Mouse (Mus musculus) small intestine, adult 2 months (tissue): ENCODE measurements around the gene Fam198b. TPM values are rescaled to one million over a fixed set of nuclear protein-coding genes. Genes with fewer than 3 reads are reported as not detected.

ENCODE experiments used
- H3K27ac ChIP-seq: fragments of 200-500 bp; 2 replicates; pipeline ENCODE4 v1.5.1; 2012; ENCODE audit warnings: low read depth, low read length, control low read depth, inconsistent platforms; ENCODE audit not compliant: insufficient read depth
- H3K27me3 ChIP-seq: fragments of 200-500 bp; 2 replicates; pipeline ENCODE4 v1.6.1; 2012; ENCODE audit warnings: mild to moderate bottlenecking, moderate library complexity, low read length, inconsistent platforms; ENCODE audit not compliant: control insufficient read depth, insufficient read depth
- H3K36me3 ChIP-seq: fragments of 200-500 bp; 2 replicates; pipeline ENCODE4 v1.6.1; 2012; ENCODE audit warnings: mild to moderate bottlenecking, low read length, control low read depth, inconsistent platforms; ENCODE audit not compliant: control insufficient read depth, insufficient read depth
- H3K4me1 ChIP-seq: fragments of 200-500 bp; 2 replicates; pipeline ENCODE4 v1.6.1; 2012; ENCODE audit warnings: low read length, inconsistent platforms, mixed read lengths; ENCODE audit not compliant: control insufficient read depth, insufficient read depth, insufficient read length
- H3K4me3 ChIP-seq: fragments of 200-500 bp; 2 replicates; pipeline ENCODE4 v1.5.1; 2012; ENCODE audit warnings: low read depth, mild to moderate bottlenecking, control low read depth, inconsistent platforms, low read length, moderate library complexity
- CTCF ChIP-seq: fragments of 200-500 bp; IDR thresholded peaks from 2 replicates; pipeline ENCODE4 v1.5.1; 2012; ENCODE audit warnings: low read depth, mild to moderate bottlenecking, control low read depth, inconsistent platforms, low read length, moderate library complexity, mixed read lengths; ENCODE audit not compliant: insufficient replicate concordance, insufficient read length; ENCODE audit errors: extremely low read depth
- POLR2A ChIP-seq: fragments of 200-500 bp; IDR thresholded peaks from 2 replicates; pipeline ENCODE4 v1.6.1; 2012; ENCODE audit warnings: low read depth, mild to moderate bottlenecking, control low read depth, inconsistent platforms, low read length, moderate library complexity
- WGBS: fragments of 180-500 bp; shearing (Covaris S2); methylation state at CpG from one replicate; pipeline ENCODE4 v1.1.7; 2018; 5-methylcytosine and 5-hydroxymethylcytosine counted together
- polyA plus RNA-seq: library from polyadenylated mRNA; depleted of rRNA; stranded (reverse); fragments of >200 nt; gene quantifications from 2 replicates; pipeline ENCODE4 v1.2.3, GENCODE M21; 2012

Fam198b gene
- polyA plus RNA-seq, 1 experiment: 1.2 TPM

DNA sequence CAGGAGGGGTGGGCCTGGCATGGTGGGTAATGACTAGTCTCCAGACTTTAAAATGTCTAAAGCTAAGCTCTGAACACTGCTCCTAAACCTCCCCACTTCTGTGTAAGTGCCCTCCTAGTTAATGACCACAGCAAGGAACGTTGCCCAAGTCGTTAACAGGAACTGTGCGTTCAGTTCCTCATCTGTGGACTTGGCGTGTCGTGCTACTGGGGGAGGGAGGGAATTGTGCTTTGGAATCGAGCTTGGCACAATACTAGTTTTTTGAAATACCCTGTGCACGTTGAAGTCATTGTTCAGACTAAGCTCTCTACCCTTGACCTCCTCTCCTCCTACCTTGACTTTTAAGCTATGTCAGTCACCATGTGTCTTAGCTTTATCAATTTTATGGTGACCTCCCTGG, 19.5 kb upstream of the Fam198b start:
- H3K36me3 ChIP-seq: no peaks in the 10 kb centered on the region
- no peak overlapping the region for H3K4me3 ChIP-seq
- H3K27me3 ChIP-seq: no peaks in the 10 kb centered on the region
- no peak overlapping the region for H3K27ac ChIP-seq
- H3K4me1 ChIP-seq: no peaks in the 10 kb centered on the region; the same call in 1 of the 2 replicates
- whole genome bisulfite sequencing: 18% methylated on average over 7 of the region's 7 CpGs
- TF ChIP-seq POLR2A: no peak
- TF ChIP-seq CTCF: no peak

DNA sequence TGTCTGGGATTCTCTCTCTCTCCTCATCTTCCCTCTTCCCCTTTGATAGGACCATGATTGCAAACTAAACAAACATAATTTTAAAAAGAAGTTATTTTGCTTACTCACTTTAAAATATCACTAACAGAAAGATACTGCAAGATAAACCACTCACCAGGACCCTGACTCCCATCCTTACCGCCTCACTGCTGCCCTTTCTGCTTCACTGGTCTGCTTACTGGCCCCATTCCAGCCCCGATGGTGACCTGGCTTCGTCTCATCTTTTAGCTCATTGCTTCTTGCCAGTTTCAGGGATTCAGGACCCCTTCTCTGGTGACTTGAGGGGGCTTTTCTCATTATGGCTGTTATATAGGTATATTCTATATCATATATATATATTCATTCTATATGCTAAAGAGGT, 18.2 kb upstream of the Fam198b start:
- no peak overlapping the region for H3K27ac ChIP-seq
- no peaks in the 10 kb centered on the region for H3K27me3 ChIP-seq
- no peaks in the 10 kb centered on the region; the same call in 1 of the 2 replicates for H3K4me1 ChIP-seq
- no peak overlapping the region for H3K4me3 ChIP-seq
- TF ChIP-seq POLR2A: no peak
- no peak for TF ChIP-seq CTCF
- H3K36me3 ChIP-seq: no peaks in the 10 kb centered on the region
- 91% methylated on average over 3 of the region's 3 CpGs for WGBS

- WGBS: 88% methylated on average over 9 of the region's 9 CpGs
- Histone ChIP-seq H3K4me3 (no peak overlapping the region), H3K27ac (no peak overlapping the region), H3K36me3 (no peaks in the 10 kb centered on the region), H3K4me1 (no peaks in the 10 kb centered on the region; the same call in 1 of the 2 replicates), H3K27me3 (no peaks in the 10 kb centered on the region)
- no peak for TF ChIP-seq POLR2A
- no peak for TF ChIP-seq CTCF
Measured at GRCm38 (mm10) chr3:79866526-79866925, 17.8 kb upstream of the Fam198b start.

GRCm38 (mm10) chr3:79867121-79867709, 17.1 kb upstream of the Fam198b start:
- no peak overlapping the region for H3K4me3 ChIP-seq
- TF ChIP-seq POLR2A (no peak), CTCF (no peak)
- H3K4me1 ChIP-seq: no peaks in the 10 kb centered on the region; the same call in 1 of the 2 replicates
- no peak overlapping the region for H3K27ac ChIP-seq
- H3K27me3 ChIP-seq: no peaks in the 10 kb centered on the region
- WGBS: 54% methylated on average over 1 of the region's 1 CpGs
- H3K36me3 ChIP-seq: no peaks in the 10 kb centered on the region

GRCm38 (mm10) chr3:79875471-79875870, 8.9 kb upstream of the Fam198b start:
- Histone ChIP-seq H3K36me3 (no peaks in the 10 kb centered on the region), H3K4me3 (no peak overlapping the region), H3K4me1 (peaks cover 14% of the 10 kb centered on the region), H3K27ac (no peak overlapping the region), H3K27me3 (no peaks in the 10 kb centered on the region)
- TF ChIP-seq POLR2A (no peak), CTCF (no peak)
- 73% methylated on average over 5 of the region's 5 CpGs for WGBS

GRCm38 (mm10) chr3:79878350-79878749, 6.0 kb upstream of the Fam198b start:
- H3K4me3 ChIP-seq: no peak overlapping the region
- H3K27ac ChIP-seq: no peak overlapping the region
- TF ChIP-seq CTCF (no peak), POLR2A (no peak)
- H3K4me1 ChIP-seq: peaks cover 14% of the 10 kb centered on the region
- H3K27me3 ChIP-seq: no peaks in the 10 kb centered on the region
- no peaks in the 10 kb centered on the region for H3K36me3 ChIP-seq
- WGBS: 41% methylated on average over 3 of the region's 3 CpGs

- no peaks in the 10 kb centered on the region for H3K27me3 ChIP-seq
- H3K4me1 ChIP-seq: peaks cover 14% of the 10 kb centered on the region
- 24% methylated on average over 9 of the region's 9 CpGs for WGBS
- H3K4me3 ChIP-seq: no peak overlapping the region
- TF ChIP-seq CTCF (no peak), POLR2A (no peak)
- H3K36me3 ChIP-seq: no peaks in the 10 kb centered on the region
- H3K27ac ChIP-seq: 0 out of 2 replicates have a peak overlapping the region, but pooled peaks have one; percentile 15
Measured at GRCm38 (mm10) chr3:79879246-79879645, 5.1 kb upstream of the Fam198b start.
